Mouse (Mus musculus) ovary, adult 18-20 months (tissue): ENCODE data around the gene Map2k4.

Experiments used
- DNase-seq: peaks from one replicate; pipeline ENCODE4 v3.0.0; 2022; ENCODE audit warnings: low spot score, mixed read lengths

The Map2k4 gene

DNA sequence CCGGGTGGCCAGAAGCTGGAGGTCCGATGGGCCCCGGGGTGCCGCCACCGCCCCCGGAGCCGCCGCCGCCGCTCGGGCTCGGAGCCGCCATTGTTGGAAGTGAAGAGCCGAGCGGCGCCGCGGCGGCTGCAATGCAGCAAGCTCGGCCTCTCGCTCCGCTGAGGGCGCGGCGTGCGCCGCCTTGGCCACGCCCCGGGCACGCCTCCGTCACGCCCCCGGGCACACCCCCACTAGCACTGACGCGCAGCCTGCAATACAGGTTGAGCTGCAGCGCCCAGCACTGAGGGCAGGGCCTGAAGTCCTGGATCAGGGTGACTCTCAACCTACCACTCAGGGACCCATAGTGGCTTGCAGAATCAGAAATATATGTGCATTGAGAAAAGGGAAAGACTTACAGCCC, at the start of gene Map2k4:
Gene Map2k4, minus strand, starts transcription at position 144 of the 400 bp plus-strand sequence.
- peak; percentile 89 for DNase-seq

DNA sequence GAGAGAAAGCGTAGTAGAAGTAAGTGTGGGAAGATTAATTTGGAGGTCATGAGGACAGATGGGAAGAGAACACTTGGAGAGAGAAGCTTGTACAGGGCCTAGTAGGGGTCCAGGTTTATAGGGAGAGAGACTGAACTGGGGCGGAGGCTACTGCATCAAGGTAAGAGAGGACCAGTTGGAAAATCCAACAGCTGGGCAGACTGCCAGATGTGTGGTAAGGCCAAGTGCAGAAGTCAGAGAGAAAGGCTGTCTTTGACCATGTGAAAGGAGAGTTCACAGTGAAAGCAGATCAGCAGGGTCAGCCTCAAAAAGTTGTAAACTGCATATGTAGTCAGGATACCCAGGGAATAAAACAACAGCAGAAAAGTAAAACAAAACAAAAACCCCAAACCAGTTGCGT, 36.5 kb upstream of the Map2k4 start:
- DNase-seq: no peak

DNA sequence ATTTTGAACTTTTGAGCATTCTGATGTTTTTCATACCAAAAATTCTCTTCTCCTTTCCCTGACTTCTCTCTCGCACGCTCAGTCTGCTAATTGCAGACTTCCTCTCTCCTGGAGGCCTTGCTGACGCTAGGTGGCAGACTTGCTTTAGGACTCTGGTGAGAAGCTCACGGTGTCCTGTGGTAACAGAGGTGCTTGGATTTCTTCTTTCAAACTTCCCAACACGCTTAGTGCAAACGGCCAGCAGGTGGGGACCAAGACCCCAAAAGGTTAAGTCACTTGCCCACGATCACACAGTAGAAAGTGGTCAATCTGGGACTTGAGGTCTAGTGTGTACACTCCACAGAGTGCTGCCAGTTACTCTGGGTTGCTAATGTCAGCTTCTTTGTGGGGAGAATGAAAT, 32.8 kb upstream of the Map2k4 start:
- peak; percentile 41 for DNase-seq

DNA sequence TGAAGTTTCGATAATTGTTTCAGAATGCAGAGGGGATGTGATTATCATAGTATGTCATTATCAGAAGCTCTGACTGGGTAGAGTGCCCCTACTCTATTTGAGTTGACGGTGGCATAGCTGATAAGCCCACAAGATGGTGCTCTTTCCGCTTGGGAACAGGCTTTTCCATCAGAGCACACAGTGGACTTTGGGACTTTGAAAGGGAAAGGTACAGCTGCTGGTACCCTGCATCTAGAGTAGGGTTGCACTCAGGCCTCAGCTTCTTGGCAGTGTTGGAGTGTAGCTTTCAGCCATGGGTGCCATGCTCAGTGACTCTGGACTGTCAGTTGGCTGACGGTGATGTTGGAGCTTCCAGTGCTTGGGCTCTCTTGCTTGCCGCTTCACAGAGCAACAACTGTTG, 32.2 kb upstream of the Map2k4 start:
- no peak for DNase-seq

DNA sequence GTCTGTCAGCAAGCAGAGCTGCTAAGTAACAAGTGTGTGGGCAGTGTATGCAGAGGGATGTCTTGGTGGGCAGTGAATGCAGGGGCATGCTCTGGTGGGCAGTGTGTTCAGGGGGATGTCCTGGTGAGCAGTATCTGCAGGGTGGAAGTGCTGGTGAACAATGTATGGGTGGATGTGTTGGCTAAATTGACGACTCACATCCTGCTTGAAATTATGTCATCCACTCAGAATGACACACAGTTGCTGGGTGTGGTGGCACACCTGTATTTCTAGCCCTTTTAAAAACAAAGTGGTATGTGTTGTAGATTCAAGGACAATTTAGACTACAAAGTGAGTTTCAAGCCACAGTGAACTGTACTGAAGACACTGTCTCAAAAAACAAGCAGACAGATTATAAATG, 30.1 kb upstream of the Map2k4 start:
- no peak for DNase-seq

DNA sequence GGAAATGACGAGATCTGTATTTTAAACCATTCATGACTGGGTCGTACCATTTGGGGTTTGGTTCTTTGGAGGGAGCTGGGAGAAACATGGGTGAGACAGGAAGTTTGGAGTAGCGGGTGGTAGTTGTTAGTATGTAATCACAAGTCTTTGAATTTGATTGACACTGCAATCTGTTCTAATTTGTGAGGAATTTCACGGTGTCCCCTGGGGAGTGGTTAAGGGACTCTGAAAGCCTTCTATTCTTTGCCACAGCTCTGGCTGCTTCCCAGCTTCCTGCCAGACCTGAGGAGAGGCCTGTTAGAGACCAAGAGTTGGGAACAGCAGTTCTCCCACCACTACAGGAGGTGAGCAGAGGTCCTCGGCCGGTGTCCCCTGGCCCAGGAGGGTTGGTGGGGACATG, 28.1 kb upstream of the Map2k4 start:
- no peak for DNase-seq

DNA sequence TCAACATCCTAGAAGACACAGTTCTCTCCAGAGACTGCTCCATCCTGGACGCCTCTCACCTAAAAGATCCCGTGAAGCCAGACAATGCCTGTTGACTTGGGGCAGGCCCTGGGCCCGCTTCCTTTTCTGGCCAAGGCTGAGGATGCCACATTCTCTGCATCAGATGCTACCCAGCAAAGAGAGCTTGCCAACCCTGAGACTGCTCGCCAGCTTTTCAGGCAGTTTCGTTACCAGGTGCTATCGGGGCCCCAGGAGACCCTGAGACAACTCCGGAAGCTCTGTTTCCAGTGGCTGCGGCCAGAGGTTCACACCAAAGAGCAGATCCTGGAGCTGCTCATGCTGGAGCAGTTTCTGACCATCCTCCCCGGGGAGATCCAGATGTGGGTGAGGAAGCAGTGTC, 26.3 kb upstream of the Map2k4 start:
- no peak for DNase-seq

DNA sequence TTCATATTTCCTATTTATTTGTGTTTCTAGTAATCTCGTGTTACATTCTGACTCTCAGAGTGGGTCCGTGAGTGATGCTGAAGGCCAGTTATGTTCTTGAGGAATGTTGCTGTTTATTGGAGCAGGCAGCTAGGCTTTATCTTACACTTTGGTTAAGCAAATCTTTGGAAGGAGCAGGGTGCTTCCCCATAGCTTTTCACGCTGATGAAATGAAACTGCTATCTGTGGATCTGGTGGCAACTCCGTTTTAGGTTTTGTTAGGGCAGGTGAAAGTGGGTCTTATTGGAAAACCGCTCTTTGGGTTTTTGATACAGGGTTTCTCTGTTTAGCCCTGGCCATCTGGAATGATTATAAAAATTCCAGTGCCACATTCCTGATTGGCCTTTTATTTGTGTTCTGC, 24.0 kb upstream of the Map2k4 start:
- no peak for DNase-seq

DNA sequence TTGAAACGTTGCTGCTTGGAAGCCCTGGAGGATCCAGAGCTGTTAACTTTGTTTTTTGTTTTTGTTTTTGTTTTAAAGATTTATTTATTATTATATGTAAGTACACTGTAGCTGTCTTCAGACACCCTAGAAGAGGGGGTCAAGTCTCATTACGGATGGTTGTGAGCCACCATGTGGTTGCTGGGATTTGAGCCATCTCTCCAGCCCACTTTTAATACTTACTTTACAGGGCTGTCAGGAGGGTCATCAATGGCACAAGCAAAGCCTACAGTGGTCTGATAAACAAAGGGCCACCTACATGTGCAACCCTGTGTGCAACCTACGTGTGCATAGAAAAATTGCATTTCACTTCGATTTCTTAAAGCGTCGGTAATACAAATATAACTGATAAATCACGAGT, 19.5 kb upstream of the Map2k4 start:
- DNase-seq: no peak

DNA sequence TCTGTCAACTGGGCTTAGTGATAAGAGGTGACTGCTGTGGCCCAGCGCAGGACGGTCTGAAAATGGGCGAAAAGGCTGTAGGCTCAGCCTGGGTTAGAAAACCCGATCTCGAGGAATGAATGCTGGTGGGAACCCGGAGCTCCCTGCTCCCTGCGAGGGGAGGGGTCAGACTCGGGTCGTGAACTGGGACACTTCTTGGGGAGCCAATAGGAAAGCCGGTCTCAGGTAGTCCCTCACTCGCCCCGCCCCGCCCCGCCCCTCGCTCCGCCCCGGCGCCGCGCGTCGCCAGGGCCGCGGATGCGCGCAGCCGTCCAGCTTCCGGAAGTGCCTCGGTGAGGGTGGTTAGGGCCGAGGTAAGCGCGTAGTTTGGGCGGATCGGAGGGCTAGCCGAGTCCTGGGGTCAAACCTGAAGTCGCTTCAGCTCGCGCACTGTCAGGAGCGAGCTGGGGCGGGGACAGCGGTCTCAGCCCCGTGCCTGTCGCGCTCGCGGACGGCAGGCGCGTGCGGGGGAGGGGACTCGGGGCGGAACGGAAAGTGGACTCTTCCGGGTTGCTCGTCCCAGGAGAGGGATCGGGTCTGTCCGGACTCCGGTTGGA, 18.9 kb upstream of the Map2k4 start, which contains the start of gene Zkscan6:
Gene Zkscan6, plus strand, starts transcription at position 267 of the 596 bp plus-strand sequence.
- DNase-seq: peak; percentile 85

DNA sequence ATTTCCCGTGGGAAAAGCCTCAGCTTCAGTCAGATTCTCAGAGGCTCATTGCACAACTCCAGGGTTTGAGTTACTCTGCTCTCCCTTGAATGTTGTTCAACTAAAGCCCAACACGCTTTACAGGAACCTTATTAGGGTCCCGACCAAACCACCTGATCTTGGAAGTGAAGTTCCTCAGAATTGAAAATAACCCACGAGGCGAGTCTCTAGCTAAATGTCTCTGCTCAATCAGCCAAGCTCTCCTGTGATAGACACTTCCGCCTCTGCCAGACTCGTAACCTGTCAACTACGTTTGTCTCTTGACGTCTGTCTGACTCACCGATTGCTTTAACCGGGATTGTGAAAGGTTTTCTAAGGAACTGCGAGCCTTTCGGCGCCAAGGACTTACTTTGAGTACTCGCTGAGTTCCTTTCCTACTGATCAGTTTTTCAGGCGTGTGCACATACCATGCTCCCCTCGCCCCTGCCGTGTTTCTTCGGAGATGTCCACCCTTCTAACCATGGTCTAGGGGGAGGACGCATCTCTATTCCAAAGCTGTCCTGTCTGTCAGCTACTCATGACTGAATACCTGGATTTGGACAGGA, 18.3 kb upstream of the Map2k4 start:
- DNase-seq: peak; percentile 13

DNA sequence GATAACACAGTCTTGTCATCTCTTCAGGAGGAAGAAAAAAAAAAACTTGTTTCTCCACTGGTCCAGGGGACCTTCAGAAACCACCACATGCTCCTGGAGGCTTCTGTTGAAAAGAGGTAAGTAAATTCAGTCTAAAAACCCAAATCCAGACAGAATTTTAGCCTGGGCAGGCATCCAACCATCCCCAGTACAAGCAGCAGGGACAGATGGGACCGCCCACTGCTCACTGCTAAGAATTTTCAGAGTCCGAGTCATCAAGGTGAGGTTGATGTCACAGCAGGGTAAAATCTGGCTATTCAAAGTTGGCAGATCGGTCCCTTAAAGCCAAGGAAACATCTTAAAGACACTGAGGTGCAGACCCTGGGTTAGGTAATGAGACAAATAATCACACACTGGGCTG, 13.8 kb upstream of the Map2k4 start:
- DNase-seq: no peak

DNA sequence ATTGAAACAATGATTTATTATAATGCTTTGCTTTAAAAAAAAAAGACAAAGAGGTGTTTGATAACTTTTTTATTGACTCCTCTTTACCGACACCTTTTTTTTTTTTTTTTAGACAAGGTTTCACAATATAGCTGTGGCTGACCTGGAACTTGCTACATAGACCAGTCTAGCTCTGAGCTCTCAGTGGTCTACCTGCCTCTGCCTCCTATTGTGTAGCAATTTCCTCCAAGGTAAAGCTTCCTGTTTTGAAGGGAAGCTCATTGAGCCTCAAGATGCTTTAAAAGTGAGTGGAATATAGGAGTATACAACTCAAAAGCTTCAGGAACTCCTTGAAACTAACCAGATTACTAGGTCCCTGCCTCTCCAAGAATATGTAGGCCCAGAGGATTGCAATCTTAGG, 7.8 kb upstream of the Map2k4 start:
- no peak for DNase-seq

DNA sequence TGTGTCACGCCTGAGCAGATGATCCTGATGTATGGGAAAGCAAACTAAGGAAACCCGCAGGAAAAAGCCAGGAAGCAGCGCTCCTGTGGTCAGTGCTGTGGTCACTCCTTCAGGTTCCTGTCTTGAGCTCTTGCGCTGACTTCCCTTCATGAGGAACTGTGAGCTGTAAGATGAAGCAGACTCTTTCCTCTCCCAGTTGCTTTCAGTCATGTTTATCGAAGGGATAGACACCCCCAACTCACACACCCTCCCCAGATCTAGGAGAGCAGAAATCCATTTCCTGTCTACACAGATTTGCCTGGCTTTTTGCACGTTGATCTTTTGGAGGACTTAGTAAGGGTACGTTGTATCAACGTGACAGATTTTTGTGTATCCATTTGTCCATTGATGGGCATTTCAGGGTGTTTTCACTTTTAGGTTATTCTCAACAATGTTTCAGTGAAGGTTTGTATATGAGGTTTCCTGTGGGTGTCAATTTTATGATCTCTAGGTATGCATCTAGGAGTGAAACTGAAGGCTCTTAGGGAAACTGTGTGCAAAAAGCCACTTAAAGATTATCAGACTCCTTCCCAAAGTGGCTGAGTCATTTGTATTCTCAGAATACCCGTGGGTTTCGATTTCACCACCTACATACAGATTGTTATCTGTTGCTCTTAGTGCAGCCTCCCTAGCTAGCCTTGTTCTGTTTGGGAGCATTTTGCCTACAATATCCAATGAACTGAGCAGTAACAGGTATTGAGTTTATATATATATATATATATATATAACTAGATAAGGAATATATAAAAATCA, 6.5 kb upstream of the Map2k4 start:
- no peak for DNase-seq

DNA sequence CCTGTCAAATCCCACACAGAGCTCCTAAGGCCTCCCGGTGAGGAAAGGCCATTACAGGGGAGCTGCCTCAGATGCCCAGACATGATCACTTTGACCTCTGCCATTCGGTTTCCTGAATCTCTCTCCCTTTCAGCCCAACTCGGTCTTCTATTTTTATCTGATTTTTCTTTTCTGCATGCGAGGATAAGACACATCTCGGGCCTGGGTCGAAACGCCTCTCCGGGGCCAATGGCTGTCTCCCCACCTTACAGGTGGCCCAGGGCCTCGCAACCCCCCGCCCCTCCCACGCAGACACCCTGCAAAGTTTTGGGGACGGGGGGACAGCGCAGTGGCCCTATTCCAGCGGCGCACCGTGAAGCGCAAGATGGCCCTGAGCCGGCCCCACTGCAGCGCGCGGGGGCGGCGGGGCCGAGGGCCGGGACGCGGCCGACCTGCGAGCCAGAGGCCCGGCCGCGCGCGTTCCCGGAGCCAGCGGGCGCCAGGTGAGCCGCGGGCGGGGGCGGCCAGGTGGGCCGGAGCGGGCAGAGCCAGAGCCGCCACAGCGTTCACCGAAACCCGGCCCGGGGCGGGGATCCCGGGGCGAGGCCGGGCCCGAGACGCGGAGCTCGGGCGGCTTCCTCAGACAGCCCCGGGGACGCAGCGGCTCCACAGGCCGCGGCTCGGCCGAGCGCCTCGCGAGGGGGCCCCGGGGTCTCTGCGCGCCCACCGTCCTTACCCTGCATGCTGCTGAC, 511 bp downstream of the Map2k4 start:
- peak; percentile 4 for DNase-seq

DNA sequence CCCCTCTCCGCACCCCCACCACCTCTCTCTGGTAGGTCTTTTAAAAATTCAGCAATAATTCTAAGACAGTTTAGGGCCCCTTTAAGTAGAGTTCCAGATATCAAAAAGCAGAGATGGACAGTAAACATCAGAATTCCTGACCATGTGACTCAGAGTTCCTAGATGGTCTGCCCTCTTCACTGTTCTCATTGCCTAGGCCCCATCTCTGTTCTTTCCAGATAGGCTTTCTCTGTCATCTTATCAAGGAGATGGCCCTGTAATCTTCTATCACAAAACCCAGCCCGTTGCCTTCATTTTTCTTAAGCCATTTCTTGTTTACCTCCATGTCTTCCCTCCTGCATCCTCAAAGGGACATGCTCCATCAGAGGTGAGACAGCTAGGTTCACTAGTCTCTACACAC, 1.9 kb downstream of the Map2k4 start:
- no peak for DNase-seq

DNA sequence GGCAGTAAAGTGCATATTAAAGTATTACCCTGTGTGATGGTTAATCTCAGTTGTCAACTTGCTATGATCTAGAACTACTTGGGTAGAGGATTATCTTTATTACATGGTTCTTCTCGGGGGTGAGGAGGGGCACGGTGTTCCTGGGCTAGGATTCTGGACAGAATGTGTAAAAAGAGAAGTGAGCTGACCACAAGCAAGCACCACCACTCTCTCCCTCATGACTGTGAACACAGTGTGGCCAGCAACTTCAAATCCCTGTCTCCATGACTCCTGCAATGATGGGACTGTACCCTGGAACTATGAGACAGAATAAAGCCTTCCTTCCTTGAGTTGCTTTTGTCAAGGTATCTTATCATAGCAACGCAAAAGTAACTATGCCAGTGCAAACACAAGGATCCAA, 6.5 kb downstream of the Map2k4 start:
- DNase-seq: no peak

DNA sequence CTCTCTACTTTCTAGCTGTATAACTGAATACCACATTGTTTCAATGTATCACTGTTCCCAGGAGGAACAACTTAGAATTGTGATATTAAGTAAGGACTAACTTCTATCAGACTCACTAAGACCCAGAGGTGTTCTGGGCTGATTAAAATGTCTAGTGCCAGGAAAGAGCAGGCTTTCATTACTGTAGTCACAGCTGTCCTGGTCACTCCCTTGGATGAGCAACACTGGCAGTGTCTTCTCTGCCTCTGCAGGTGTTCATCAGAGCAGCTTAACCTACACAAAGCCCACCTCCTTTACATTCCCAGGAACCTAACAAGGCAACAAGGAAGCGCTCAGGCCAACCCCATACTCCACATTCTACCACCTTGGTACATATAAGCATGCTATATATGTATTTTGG, 8.5 kb downstream of the Map2k4 start:
- DNase-seq: no peak

DNA sequence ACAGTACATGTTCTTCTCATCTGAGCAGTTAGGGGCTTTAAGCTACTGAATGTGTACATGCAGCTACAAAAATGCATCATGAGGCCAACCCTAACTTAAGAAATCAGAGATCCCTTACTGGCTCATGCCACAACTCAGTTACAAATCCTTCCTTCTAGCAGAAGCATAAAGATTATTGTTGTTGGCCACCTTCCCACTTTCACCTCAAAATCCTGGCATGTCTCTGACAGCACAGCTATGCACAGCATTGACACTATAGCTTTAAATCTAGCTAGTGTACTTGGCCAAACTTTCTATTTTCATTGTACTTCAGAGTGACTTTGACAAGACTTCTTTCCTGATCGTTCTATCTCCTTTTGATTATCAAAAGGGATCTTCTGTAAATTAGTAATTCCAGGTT, 9.0 kb downstream of the Map2k4 start:
- DNase-seq: no peak

DNA sequence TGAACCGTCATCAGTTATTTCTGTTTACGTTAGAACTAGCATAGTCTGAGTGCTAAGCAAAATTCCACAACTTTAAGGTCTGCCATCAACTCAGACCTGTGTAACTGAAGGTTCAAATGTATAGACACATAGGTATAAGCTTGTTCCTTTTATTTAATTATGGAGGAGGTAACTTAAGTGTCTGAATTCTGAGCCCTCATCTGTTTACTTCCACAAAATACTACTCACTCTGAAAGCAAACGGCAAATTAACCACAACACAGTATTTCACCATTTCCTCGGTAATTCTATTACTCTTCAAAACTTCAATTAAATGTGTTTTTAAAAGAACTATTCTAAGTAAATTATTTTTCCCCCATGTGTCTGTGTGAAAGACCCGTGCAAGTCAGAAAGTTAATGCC, 10.3 kb downstream of the Map2k4 start:
- no peak for DNase-seq

DNA sequence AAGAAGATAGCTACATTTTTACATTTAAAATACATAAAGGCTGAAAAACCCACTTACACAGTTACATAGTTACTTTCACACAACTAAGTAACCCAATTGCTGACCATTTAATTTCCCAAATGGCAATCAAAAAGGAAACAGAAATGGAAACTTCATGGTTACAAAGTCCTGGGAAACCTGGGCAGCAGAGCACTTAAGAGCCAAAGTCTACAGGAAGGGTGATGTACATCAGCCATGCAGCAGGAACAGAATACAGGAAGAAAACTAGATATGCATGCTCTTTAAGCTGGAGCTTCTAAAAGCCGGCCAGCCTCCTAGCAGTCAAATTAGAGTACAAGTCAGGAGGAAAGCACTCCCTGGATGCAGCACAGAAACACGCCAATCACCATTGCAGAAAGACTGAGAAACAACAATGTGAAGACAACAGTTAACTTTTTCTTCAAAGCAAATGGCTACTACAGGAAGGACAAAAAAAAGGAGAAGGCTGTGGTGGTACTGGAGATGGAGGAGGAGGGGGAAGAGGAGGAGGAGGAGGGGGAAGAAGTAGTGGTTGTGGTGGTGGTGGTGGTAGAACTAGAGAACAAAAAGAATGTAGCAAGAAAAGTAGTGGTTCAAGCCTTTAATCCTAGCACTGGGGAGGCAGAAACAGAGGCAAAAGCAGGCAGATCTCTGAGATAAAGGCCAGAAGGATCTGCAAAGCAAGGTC, 11.0 kb downstream of the Map2k4 start:
- DNase-seq: no peak
